Mouse (Mus musculus) bone marrow, adult 2 months (tissue): ENCODE measurements at regions not wholly inside any gene's neighbourhood (a gene's known extent, or its start where the extent isn't known, plus 50 kb on each side); places are given as distances from the start of the nearest gene placed in this dataset.

Experiments
- CTCF ChIP-seq: fragments of 200-500 bp; IDR thresholded peaks from 2 replicates; pipeline ENCODE4 v1.5.1; 2011; ENCODE audit warnings: low read length, control low read depth; ENCODE audit not compliant: control insufficient read depth, insufficient read depth
- POLR2A ChIP-seq: fragments of 200-500 bp; IDR thresholded peaks from 2 replicates; pipeline ENCODE4 v1.6.1; 2011; ENCODE audit warnings: low read depth, mild to moderate bottlenecking, control low read depth, low read length, borderline replicate concordance; ENCODE audit not compliant: control insufficient read depth

- no peak for TF ChIP-seq CTCF
- TF ChIP-seq POLR2A: no peak
These were observed 69.7 kb upstream of the 1600014C23Rik start for GRCm38 (mm10) chr17:45803331-45803730.
